Mouse (Mus musculus) stomach, postnatal 0 days (tissue): Measurements from ENCODE around the gene Ptdss2.

Source experiments
- CTCF ChIP-seq: IDR thresholded peaks from 2 replicates; pipeline ENCODE4 v1.5.1; 2016; ENCODE audit warnings: antibody characterized with exemption, low read depth, mild to moderate bottlenecking, moderate library complexity
- EP300 ChIP-seq: optimal IDR thresholded peaks from 2 replicates; pipeline ENCODE3; 2016; ENCODE audit warnings: antibody characterized with exemption

- TF ChIP-seq CTCF (0 out of 2 replicates have a peak, but pooled peaks have one; percentile 14), EP300 (no peak)
Measured at GRCm38 (mm10) chr7:141121051-141121531, 1.1 kb upstream of the Ptdss2 start.
